Mouse (Mus musculus): ENCODE measurements at regions not wholly inside any gene's neighbourhood (a gene's known extent, or its start where the extent isn't known, plus 50 kb on each side); places are given as distances from the start of the nearest gene placed in this dataset.

DNA sequence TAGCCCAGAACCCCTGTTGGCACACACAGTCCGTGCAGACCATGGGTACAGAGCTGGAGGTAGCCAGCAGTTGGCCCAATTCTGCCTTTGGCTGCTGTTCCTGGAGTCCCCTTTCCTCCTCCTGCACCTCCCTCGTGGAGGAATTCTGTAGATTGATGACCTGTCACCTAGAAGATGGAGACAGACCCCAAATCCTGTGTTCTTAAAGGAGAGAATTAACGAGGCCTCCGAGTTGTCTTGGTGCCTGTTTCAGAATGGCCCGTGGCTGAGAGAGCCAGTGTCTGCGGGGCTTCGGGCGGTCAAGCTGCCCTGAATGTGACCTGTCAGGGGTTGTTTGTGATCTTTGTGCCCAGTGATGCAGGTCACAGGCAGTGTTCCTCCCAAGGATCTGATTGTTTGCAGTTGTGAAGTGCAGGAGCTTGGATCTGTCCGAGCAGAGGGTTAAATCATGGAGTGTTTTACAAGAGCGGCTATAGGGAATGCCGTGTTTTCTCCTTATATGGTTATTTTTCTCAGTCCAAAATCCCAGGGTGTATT is 400.9 kb downstream of the Ccdc171 start:
- no peak for TF ChIP-seq CTCF (IDR thresholded peaks at IDR 0.05; ENCODE audit: control insufficient read depth, insufficient read depth, insufficient replicate concordance, low read depth, low read length)
- TF ChIP-seq POLR2A (IDR thresholded peaks at IDR 0.05; ENCODE audit: control insufficient read depth, low read depth, low read length) = no peak
